Mouse (Mus musculus) testis, adult 2 months (tissue): ENCODE measurements around the gene As3mt. TPM values are rescaled to one million over a fixed set of nuclear protein-coding genes. Genes with fewer than 3 reads are reported as not detected.

ENCODE experiments used
- H3K27ac ChIP-seq: fragments of 200-500 bp; 2 replicates; pipeline ENCODE4 v1.5.1; 2012; ENCODE audit warnings: low read depth, low read length; ENCODE audit not compliant: control insufficient read depth, insufficient read depth
- H3K27me3 ChIP-seq: fragments of 200-500 bp; 2 replicates; pipeline ENCODE4 v1.6.1; 2012; ENCODE audit warnings: mild to moderate bottlenecking, low read length, moderate library complexity; ENCODE audit not compliant: control insufficient read depth, insufficient read depth
- H3K36me3 ChIP-seq: fragments of 200-500 bp; 2 replicates; pipeline ENCODE4 v1.6.1; 2012; ENCODE audit warnings: mild to moderate bottlenecking, low read length; ENCODE audit not compliant: control insufficient read depth, insufficient read depth
- H3K4me1 ChIP-seq: fragments of 200-500 bp; 2 replicates; pipeline ENCODE4 v1.6.1; 2012; ENCODE audit warnings: low read length; ENCODE audit not compliant: control insufficient read depth, insufficient read depth
- H3K4me3 ChIP-seq: fragments of 200-500 bp; 2 replicates; pipeline ENCODE4 v1.5.1; 2012; ENCODE audit warnings: low read depth, mild to moderate bottlenecking, low read length, moderate library complexity, mixed read lengths; ENCODE audit not compliant: control insufficient read depth
- CTCF ChIP-seq: fragments of 200-500 bp; IDR thresholded peaks from 2 replicates; pipeline ENCODE4 v1.5.1; 2012; ENCODE audit warnings: low read depth, mild to moderate bottlenecking, inconsistent platforms, low read length, moderate library complexity; ENCODE audit not compliant: control insufficient read depth, insufficient read depth, insufficient replicate concordance
- POLR2A ChIP-seq: fragments of 200-500 bp; IDR thresholded peaks from 2 replicates; pipeline ENCODE4 v1.6.1; 2012; ENCODE audit warnings: low read depth, mild to moderate bottlenecking, inconsistent platforms, low read length, moderate library complexity; ENCODE audit not compliant: control insufficient read depth
- polyA plus RNA-seq: library from polyadenylated mRNA; depleted of rRNA; stranded (reverse); fragments of >200 nt; gene quantifications from 2 replicates; pipeline ENCODE4 v1.2.3, GENCODE M21; 2012

The As3mt gene
- polyA plus RNA-seq, 1 experiment: 12.1 TPM

- Histone ChIP-seq H3K27ac (no peak overlapping the region), H3K36me3 (no peaks in the 10 kb centered on the region), H3K4me3 (no peak overlapping the region), H3K4me1 (peaks cover 5% of the 10 kb centered on the region), H3K27me3 (no peaks in the 10 kb centered on the region)
- no peak for TF ChIP-seq CTCF
- no peak for TF ChIP-seq POLR2A
Observed at GRCm38 (mm10) chr19:46667300-46667699, 40.0 kb upstream of the As3mt start.

- no peak overlapping the region for H3K4me3 ChIP-seq
- no peaks in the 10 kb centered on the region for H3K27me3 ChIP-seq
- H3K27ac ChIP-seq: no peak overlapping the region
- TF ChIP-seq CTCF: no peak
- TF ChIP-seq POLR2A: no peak
- H3K4me1 ChIP-seq: peaks cover 5% of the 10 kb centered on the region
- H3K36me3 ChIP-seq: no peaks in the 10 kb centered on the region
Observed at GRCm38 (mm10) chr19:46668263-46668662, 39.0 kb upstream of the As3mt start.

- Histone ChIP-seq H3K4me1 (peaks cover 5% of the 10 kb centered on the region), H3K4me3 (no peak overlapping the region), H3K27me3 (no peaks in the 10 kb centered on the region), H3K27ac (no peak overlapping the region), H3K36me3 (no peaks in the 10 kb centered on the region)
- TF ChIP-seq POLR2A (no peak), CTCF (no peak)
Observed at GRCm38 (mm10) chr19:46669802-46670201, 37.5 kb upstream of the As3mt start.

- Histone ChIP-seq H3K36me3 (no peaks in the 10 kb centered on the region), H3K4me3 (no peak overlapping the region), H3K4me1 (0 out of 2 replicates have a peak, but pooled peaks cover 2% of the 10 kb centered on the region), H3K27ac (no peak overlapping the region), H3K27me3 (no peaks in the 10 kb centered on the region)
- TF ChIP-seq CTCF (peak; percentile 63; the same call in 1 of the 2 replicates), POLR2A (no peak)
Observed at GRCm38 (mm10) chr19:46670691-46671090, 36.6 kb upstream of the As3mt start.

GRCm38 (mm10) chr19:46672766-46673418, 34.4 kb upstream of the As3mt start, which contains the start of gene Cyp17a1:
TSS of gene Cyp17a1 (minus strand) at chr19:46673172.
- no peak within 1 kb of the TSS for H3K4me3 ChIP-seq
- H3K36me3 ChIP-seq: no peaks in the 10 kb centered on the region
- peak within 1 kb of the TSS; percentile 3 for H3K27ac ChIP-seq
- TF ChIP-seq POLR2A (no peak), CTCF (no peak)
- no peaks in the 10 kb centered on the region for H3K27me3 ChIP-seq
- H3K4me1 ChIP-seq: no peaks in the 10 kb centered on the region

GRCm38 (mm10) chr19:46675641-46676040, 31.6 kb upstream of the As3mt start:
- Histone ChIP-seq H3K36me3 (no peaks in the 10 kb centered on the region), H3K4me1 (no peaks in the 10 kb centered on the region), H3K27me3 (no peaks in the 10 kb centered on the region), H3K4me3 (no peak overlapping the region), H3K27ac (no peak overlapping the region)
- TF ChIP-seq POLR2A: no peak
- TF ChIP-seq CTCF: no peak

GRCm38 (mm10) chr19:46679720-46680383, 27.4 kb upstream of the As3mt start:
- Histone ChIP-seq H3K4me3 (no peak overlapping the region), H3K27ac (no peak overlapping the region; the same call in 1 of the 2 replicates), H3K27me3 (no peaks in the 10 kb centered on the region), H3K36me3 (no peaks in the 10 kb centered on the region), H3K4me1 (no peaks in the 10 kb centered on the region)
- no peak for TF ChIP-seq POLR2A
- no peak for TF ChIP-seq CTCF
